Mouse (Mus musculus) thymus, adult 2 months (tissue): ENCODE data around the gene Arhgef28.

ENCODE experiments used
- CTCF ChIP-seq: fragments of 200-500 bp; IDR thresholded peaks from 2 replicates; pipeline ENCODE4 v1.5.1; 2012; ENCODE audit warnings: mild to moderate bottlenecking, control low read depth, low read length, moderate library complexity, borderline replicate concordance; ENCODE audit not compliant: control insufficient read depth, poor library complexity, insufficient read depth; ENCODE audit errors: extremely low read depth
- POLR2A ChIP-seq: fragments of 200-500 bp; IDR thresholded peaks from 2 replicates; pipeline ENCODE4 v1.6.1; 2012; ENCODE audit warnings: mild to moderate bottlenecking, low read length, control low read depth, moderate library complexity; ENCODE audit not compliant: control insufficient read depth, poor library complexity, insufficient read depth; ENCODE audit errors: extremely low read depth

- TF ChIP-seq POLR2A, result no peak
- no peak for TF ChIP-seq CTCF
These were observed 3.9 kb upstream of the Arhgef28 start for GRCm38 (mm10) chr13:98210137-98210536.
